Mouse (Mus musculus) testis, postnatal 14 days (tissue): ENCODE measurements at regions not wholly inside any gene's neighbourhood (a gene's known extent, or its start where the extent isn't known, plus 50 kb on each side); places are given as distances from the start of the nearest gene placed in this dataset.

Experiments
- DNase-seq: peaks from one replicate; pipeline ENCODE4 v3.0.0; 2021; ENCODE audit warnings: low spot score

- DNase-seq = no peak
Measured at GRCm38 (mm10) chr12:26143411-26143810, 271.6 kb downstream of the Rnf144a start.

GRCm38 (mm10) chr12:26130811-26131210, 284.2 kb downstream of the Rnf144a start:
- DNase-seq = no peak

- DNase-seq = no peak
Measured at GRCm38 (mm10) chr12:26130011-26130410, 285.0 kb downstream of the Rnf144a start.

GRCm38 (mm10) chr12:26129511-26129910, 285.5 kb downstream of the Rnf144a start:
- DNase-seq = no peak

GRCm38 (mm10) chr12:26128851-26129250, 286.2 kb downstream of the Rnf144a start:
- no peak for DNase-seq

GRCm38 (mm10) chr12:26126260-26126659, 288.8 kb downstream of the Rnf144a start:
- DNase-seq = no peak

- no peak for DNase-seq
Measured at GRCm38 (mm10) chr12:26124211-26124610, 290.8 kb downstream of the Rnf144a start.

GRCm38 (mm10) chr12:26115339-26115912, 299.6 kb downstream of the Rnf144a start:
- no peak for DNase-seq

- peak; percentile 24 for DNase-seq
Measured at GRCm38 (mm10) chr12:26112166-26113019, 302.7 kb downstream of the Rnf144a start.

- DNase-seq = no peak
Measured at GRCm38 (mm10) chr12:26109866-26110265, 305.2 kb downstream of the Rnf144a start.

- no peak for DNase-seq
Measured at GRCm38 (mm10) chr12:26104372-26104771, 310.7 kb downstream of the Rnf144a start.

GRCm38 (mm10) chr12:26102384-26102783, 312.7 kb downstream of the Rnf144a start:
- no peak for DNase-seq

- DNase-seq = no peak
Measured at GRCm38 (mm10) chr12:26100140-26100539, 314.9 kb downstream of the Rnf144a start.

- DNase-seq = no peak
Measured at GRCm38 (mm10) chr12:26099176-26099575, 315.9 kb downstream of the Rnf144a start.

- no peak for DNase-seq
Measured at GRCm38 (mm10) chr12:26092311-26092710, 322.7 kb downstream of the Rnf144a start.

GRCm38 (mm10) chr12:26091865-26092264, 323.2 kb downstream of the Rnf144a start:
- DNase-seq = no peak

GRCm38 (mm10) chr12:26088389-26088788, 326.7 kb downstream of the Rnf144a start:
- no peak for DNase-seq

- DNase-seq = no peak
Measured at GRCm38 (mm10) chr12:26086923-26087322, 328.1 kb downstream of the Rnf144a start.

GRCm38 (mm10) chr12:26086414-26086813, 328.6 kb downstream of the Rnf144a start:
- no peak for DNase-seq

GRCm38 (mm10) chr12:26079061-26079625, 335.9 kb downstream of the Rnf144a start:
- DNase-seq = no peak

GRCm38 (mm10) chr12:26075638-26076254, 339.3 kb downstream of the Rnf144a start:
- no peak for DNase-seq

GRCm38 (mm10) chr12:26072180-26072579, 342.9 kb downstream of the Rnf144a start:
- no peak for DNase-seq

- peak; percentile 18 for DNase-seq
Measured at GRCm38 (mm10) chr12:26071610-26072009, 343.4 kb downstream of the Rnf144a start.
